Mouse (Mus musculus) heart, adult 2 months (tissue): ENCODE results near the gene Tnik. TPM values are rescaled to one million over a fixed set of nuclear protein-coding genes. Genes with fewer than 3 reads are reported as not detected.

Source experiments
- DNase-seq, 2 experiments: peaks; one replicate each; pipeline ENCODE4 v3.0.0; 2021
- H3K27ac ChIP-seq: fragments of 200-600 bp; 2 replicates; pipeline ENCODE4 v1.8.1; 2022
- H3K27me3 ChIP-seq: fragments of 200-500 bp; 2 replicates; pipeline ENCODE4 v1.6.1; 2012; ENCODE audit warnings: mild to moderate bottlenecking, low read length, inconsistent platforms, mixed read lengths; ENCODE audit not compliant: control insufficient read depth, insufficient read depth
- H3K36me3 ChIP-seq: fragments of 200-500 bp; 2 replicates; pipeline ENCODE4 v1.6.1; 2012; ENCODE audit warnings: low read length, inconsistent platforms; ENCODE audit not compliant: control insufficient read depth, insufficient read depth
- H3K4me1 ChIP-seq: fragments of 200-500 bp; 2 replicates; pipeline ENCODE4 v1.6.1; 2011; ENCODE audit warnings: low read length; ENCODE audit not compliant: control insufficient read depth, insufficient read depth
- H3K4me3 ChIP-seq: fragments of 200-600 bp; 2 replicates; pipeline ENCODE4 v1.8.1; 2022
- H3K79me2 ChIP-seq: fragments of 200-500 bp; replicated peaks from 2 replicates; pipeline ENCODE4 v1.6.1; 2012; ENCODE audit warnings: mild to moderate bottlenecking, inconsistent platforms, low read length, moderate library complexity, mixed read lengths; ENCODE audit not compliant: control insufficient read depth, insufficient read depth
- H3K9ac ChIP-seq: fragments of 200-500 bp; 2 replicates; pipeline ENCODE4 v1.6.1; 2012; ENCODE audit warnings: low read depth, mild to moderate bottlenecking, control low read depth, inconsistent platforms, low read length, mixed read lengths
- CTCF ChIP-seq: fragments of 200-600 bp; IDR thresholded peaks from 2 replicates; pipeline ENCODE4 v1.8.1; 2022; ENCODE audit warnings: antibody characterized with exemption, mild to moderate bottlenecking, moderate library complexity
- EP300 ChIP-seq: fragments of 200-500 bp; IDR thresholded peaks from 2 replicates; pipeline ENCODE4 v1.6.1; 2011; ENCODE audit warnings: low read depth, low read length, control low read depth; ENCODE audit not compliant: insufficient read depth
- POLR2A ChIP-seq: fragments of 200-500 bp; IDR thresholded peaks from 2 replicates; pipeline ENCODE4 v1.6.1; 2011; ENCODE audit warnings: mild to moderate bottlenecking, low read depth, low read length, control low read depth; ENCODE audit not compliant: insufficient read depth
- WGBS: fragments of 180-500 bp; shearing (Covaris S2); methylation state at CpG from one replicate; pipeline ENCODE4 v1.1.7; 2018; 5-methylcytosine and 5-hydroxymethylcytosine counted together
- intact Hi-C: fragments of 180-260 bp; cut with DNase I; formaldehyde crosslinking; loops from one replicate; pipeline ENCODE4 v1.15.1; 2025
- long read RNA-seq: library from polyadenylated mRNA; stranded (forward); transcript quantifications from one replicate; pipeline ENCODE4 v2.0.0, GENCODE M21; 2021
- polyA plus RNA-seq: library from polyadenylated mRNA; depleted of rRNA; stranded (reverse); fragments of >200 nt; gene quantifications from 2 replicates; pipeline ENCODE4 v1.2.3, GENCODE M21; 2012; rRNA removed
- total RNA-seq, 2 experiments: library from RNA; stranded (reverse); gene quantifications; 2 replicates each; pipeline ENCODE4 v1.2.3; 2021

Gene Tnik
- total RNA-seq, result 10 to 100 TPM; 26.8 to 29.8 TPM
- 6.6 and 13.6 TPM in 2 replicates for polyA plus RNA-seq
- long read RNA-seq, partial matches to known transcripts, result 0 of 2 reads
- long read RNA-seq, other reads (novel, unspliced or antisense), result 1 of 2 reads

- under 1% methylated on average over 59 of the region's 59 CpGs for WGBS
- H3K27me3 ChIP-seq, result no peaks in the 10 kb centered on the region
- H3K4me1 ChIP-seq, result peaks cover 4% of the 10 kb centered on the region
- peak within 1 kb of the TSS; percentile 75 for H3K27ac ChIP-seq
- TF ChIP-seq CTCF (no peak), POLR2A (peak; percentile 63)
- no peaks in the 10 kb centered on the region for H3K79me2 ChIP-seq
- peak; percentile 74 to 78 for DNase-seq
- no peaks in the 10 kb centered on the region for H3K36me3 ChIP-seq
- H3K4me3 ChIP-seq, result peak within 1 kb of the TSS; percentile 85
- intact Hi-C loops, result loop anchor here (10.0 kb wide), 1 partner anchor 282 kb away; no protein-coding TSS in a partner anchor
- H3K9ac ChIP-seq, result peak within 1 kb of the TSS; percentile 68
These were observed at the start of gene Tnik for GRCm38 (mm10) chr3:28263002-28263947. Gene Tnik, plus strand, starts transcription at chr3:28263214.

DNA sequence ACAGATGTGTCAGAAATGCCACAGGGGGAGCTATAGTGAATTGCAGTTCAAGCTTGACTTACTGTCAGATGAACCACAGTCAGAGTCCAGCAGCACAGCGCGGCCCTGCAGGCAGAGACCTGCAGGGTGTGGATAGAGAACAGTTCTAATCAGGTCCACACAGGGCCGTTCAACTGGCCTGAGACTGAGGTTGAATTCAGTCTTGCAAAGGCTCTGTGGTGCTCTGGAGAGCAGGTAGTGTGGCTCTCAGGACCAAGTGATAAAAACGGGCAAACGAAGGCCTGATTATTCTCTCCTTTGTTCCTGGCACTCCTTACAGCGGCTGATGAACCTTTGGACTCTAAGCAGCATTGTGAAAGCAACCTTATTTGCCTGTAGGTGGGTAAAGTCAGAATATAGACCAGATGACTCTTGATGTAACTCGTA is 48.1 kb upstream of the Tnik start:
- Histone ChIP-seq H3K36me3 (no peaks in the 10 kb centered on the region), H3K9ac (no peak overlapping the region), H3K27ac (no peak overlapping the region), H3K79me2 (no peaks in the 10 kb centered on the region), H3K4me1 (no peaks in the 10 kb centered on the region), H3K27me3 (no peaks in the 10 kb centered on the region), H3K4me3 (no peak overlapping the region)
- 82% methylated on average over 7 of the region's 7 CpGs for WGBS
- intact Hi-C loops, result no loop called here
- no peak for DNase-seq
- TF ChIP-seq EP300, result no peak
- TF ChIP-seq POLR2A, result no peak
- no peak for TF ChIP-seq CTCF

GRCm38 (mm10) chr3:28217001-28217400 is 46.0 kb upstream of the Tnik start:
- H3K79me2 ChIP-seq, result no peaks in the 10 kb centered on the region
- TF ChIP-seq POLR2A (no peak), CTCF (no peak), EP300 (no peak)
- WGBS, result 64% methylated on average over 5 of the region's 5 CpGs

GRCm38 (mm10) chr3:28219533-28219932 is 43.5 kb upstream of the Tnik start:
- no peaks in the 10 kb centered on the region for H3K36me3 ChIP-seq
- DNase-seq, result no peak
- H3K79me2 ChIP-seq, result no peaks in the 10 kb centered on the region
- H3K9ac ChIP-seq, result no peak overlapping the region
- TF ChIP-seq CTCF (no peak), POLR2A (no peak), EP300 (no peak)
- H3K27ac ChIP-seq, result no peak overlapping the region
- no peaks in the 10 kb centered on the region for H3K27me3 ChIP-seq
- no peaks in the 10 kb centered on the region for H3K4me1 ChIP-seq
- intact Hi-C loops, result no loop called here
- no peak overlapping the region for H3K4me3 ChIP-seq
- WGBS, result 76% methylated on average over 7 of the region's 7 CpGs

More at GRCm38 (mm10) chr3:28217001-28217400, 46.0 kb upstream of the Tnik start:
- Histone ChIP-seq H3K27me3 (no peaks in the 10 kb centered on the region), H3K9ac (no peak overlapping the region), H3K27ac (no peak overlapping the region), H3K4me1 (no peaks in the 10 kb centered on the region), H3K4me3 (no peak overlapping the region), H3K36me3 (no peaks in the 10 kb centered on the region)
- intact Hi-C loops, result no loop called here
- no peak for DNase-seq

GRCm38 (mm10) chr3:28219964-28220363 is 43.0 kb upstream of the Tnik start:
- Histone ChIP-seq H3K4me3 (no peak overlapping the region), H3K79me2 (no peaks in the 10 kb centered on the region), H3K4me1 (no peaks in the 10 kb centered on the region), H3K27me3 (no peaks in the 10 kb centered on the region), H3K27ac (no peak overlapping the region), H3K36me3 (no peaks in the 10 kb centered on the region), H3K9ac (no peak overlapping the region)
- no peak for DNase-seq
- TF ChIP-seq EP300, result no peak
- TF ChIP-seq POLR2A, result no peak
- TF ChIP-seq CTCF, result no peak
- intact Hi-C loops, result no loop called here
- WGBS, result 89% methylated on average over 3 of the region's 3 CpGs
